Mouse (Mus musculus) monocyte, adult 59 days (primary cell): ENCODE data around the gene Fancd2. TPM values are rescaled to one million over a fixed set of nuclear protein-coding genes. Genes with fewer than 3 reads are reported as not detected.

Experiments
- total RNA-seq, 2 experiments: library from RNA; stranded (reverse); gene quantifications; one replicate each; pipeline ENCODE4 v1.2.4; 2023

The Fancd2 gene
- 1 to 10 TPM in 1 of 2 experiments, under 1 TPM in 1; 0.58 to 1.4 TPM for total RNA-seq

GRCm38 (mm10) chr6:113530932-113531839 lies at the start of gene Fancd2, which contains the start of gene Emc3:
TSS of gene Fancd2 (plus strand) at chr6:113531682.
TSS of gene Emc3 (minus strand) at chr6:113531652.

GRCm38 (mm10) chr6:113483100-113483615 lies 48.3 kb upstream of the Fancd2 start, which contains the start of gene Creld1:
TSS of gene Creld1 (plus strand) at chr6:113483297.

GRCm38 (mm10) chr6:113501388-113502084 lies 29.9 kb upstream of the Fancd2 start, which contains the start of gene Prrt3:
TSS of gene Prrt3 (minus strand) at chr6:113501931.

GRCm38 (mm10) chr6:113600543-113601139 lies 69.2 kb downstream of the Fancd2 start, which contains the start of gene Fancd2os:
TSS of gene Fancd2os (minus strand) at chr6:113600715.

GRCm38 (mm10) chr6:113604432-113605223 lies 73.1 kb downstream of the Fancd2 start, which contains the start of gene Brk1:
TSS of gene Brk1 (plus strand) at chr6:113604772.

GRCm38 (mm10) chr6:113623941-113624751 lies 92.7 kb downstream of the Fancd2 start, which contains the start of gene Vhl:
TSS of gene Vhl (plus strand) at chr6:113623959.

GRCm38 (mm10) chr6:113638302-113639040 lies 107.0 kb downstream of the Fancd2 start, which contains the start of gene Irak2:
TSS of gene Irak2 (plus strand) at chr6:113638467.

Other genes starting within 250 kb of the Fancd2 start
- gene Cpne9, start 249.4 kb upstream of the Fancd2 start, total RNA-seq = 1 to 10 TPM; 2.2 to 2.4 TPM
- 100 to 1,000 TPM; 146 to 150 TPM for gene Brpf1, start 224.5 kb upstream of the Fancd2 start, total RNA-seq
- 10 to 100 TPM; 13.3 to 15.0 TPM for gene Ogg1, start 204.7 kb upstream of the Fancd2 start, total RNA-seq
- 10 to 100 TPM; 54.0 to 54.8 TPM for gene Camk1, start 187.7 kb upstream of the Fancd2 start, total RNA-seq
- gene Tada3, start 153.8 kb upstream of the Fancd2 start, total RNA-seq = 10 to 100 TPM; 23.0 to 23.8 TPM
- 100 to 1,000 TPM; 479 to 494 TPM for gene Arpc4, start 153.6 kb upstream of the Fancd2 start, total RNA-seq
- gene Ttll3, start 142.4 kb upstream of the Fancd2 start, total RNA-seq = 10 to 100 TPM; 47.8 to 48.0 TPM
- 1 to 10 TPM; 1.6 to 1.9 TPM for gene Rpusd3, start 112.3 kb upstream of the Fancd2 start, total RNA-seq
- gene Cidec, start 95.9 kb upstream of the Fancd2 start, total RNA-seq = not detected
- gene Jagn1, start 89.1 kb upstream of the Fancd2 start, total RNA-seq = 10 to 100 TPM; 19.0 to 19.3 TPM
- gene Il17re, start 73.2 kb upstream of the Fancd2 start, total RNA-seq = 1 to 10 TPM in 1 of 2 experiments, under 1 TPM in 1; 0.68 to 1.2 TPM
- gene Il17rc, start 60.3 kb upstream of the Fancd2 start, total RNA-seq = 1 to 10 TPM in 1 of 2 experiments, under 1 TPM in 1; 0.81 to 2.6 TPM
- gene Creld1, start 48.4 kb upstream of the Fancd2 start, total RNA-seq = 10 to 100 TPM in 1 of 2 experiments, 1 to 10 TPM in 1; 7.7 to 10.1 TPM
- under 1 TPM in 1 of 2 experiments, not detected in 1; 0.24 TPM for gene Prrt3, start 29.8 kb upstream of the Fancd2 start, total RNA-seq
- 10 to 100 TPM; 63.3 to 67.2 TPM for gene Emc3, start within 50 bp of the Fancd2 start, total RNA-seq
- gene Fancd2os, start 69.0 kb downstream of the Fancd2 start, total RNA-seq = not detected
- 100 to 1,000 TPM; 186 to 199 TPM for gene Brk1, start 73.1 kb downstream of the Fancd2 start, total RNA-seq
- gene Vhl, start 92.3 kb downstream of the Fancd2 start, total RNA-seq = 10 to 100 TPM; 25.7 to 32.5 TPM
- 100 to 1,000 TPM; 168 to 234 TPM for gene Irak2, start 106.8 kb downstream of the Fancd2 start, total RNA-seq
- 100 to 1,000 TPM; 119 to 149 TPM for gene Tatdn2, start 165.4 kb downstream of the Fancd2 start, total RNA-seq
- under 1 TPM in 1 of 2 experiments, not detected in 1; 0.79 TPM for gene Ghrl, start 188.2 kb downstream of the Fancd2 start, total RNA-seq
- gene Sec13, start 209.1 kb downstream of the Fancd2 start, total RNA-seq = 10 to 100 TPM; 78.2 to 88.1 TPM